Mouse (Mus musculus): ENCODE data around the gene Gm49395.
A peak's percentile ranks its signal among the peaks of the same experiment; 100 is the strongest.

Gm49395 gene

DNA sequence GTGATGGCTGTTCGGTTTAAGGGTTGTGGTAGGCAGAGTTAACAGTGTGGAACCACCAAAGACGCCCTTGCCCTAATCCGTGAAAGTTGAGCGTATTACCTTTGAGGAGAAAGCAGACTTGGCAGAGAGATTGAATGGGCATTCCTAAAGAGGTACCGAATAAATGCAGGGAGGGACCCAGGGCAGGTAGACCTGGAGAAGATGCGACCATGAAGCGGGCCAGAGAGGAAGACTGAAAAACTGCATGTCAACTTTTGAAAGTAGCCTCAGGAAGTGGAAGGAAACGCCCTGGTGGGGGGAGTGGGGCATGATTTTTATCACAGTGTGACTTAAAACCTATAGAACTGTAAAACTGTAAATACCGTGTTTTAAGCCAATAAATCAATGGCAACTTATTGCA is 2.3 kb downstream of the Gm49395 start:
- no peak for DNase-seq (ENCODE audit: low read depth, low spot score)

DNA sequence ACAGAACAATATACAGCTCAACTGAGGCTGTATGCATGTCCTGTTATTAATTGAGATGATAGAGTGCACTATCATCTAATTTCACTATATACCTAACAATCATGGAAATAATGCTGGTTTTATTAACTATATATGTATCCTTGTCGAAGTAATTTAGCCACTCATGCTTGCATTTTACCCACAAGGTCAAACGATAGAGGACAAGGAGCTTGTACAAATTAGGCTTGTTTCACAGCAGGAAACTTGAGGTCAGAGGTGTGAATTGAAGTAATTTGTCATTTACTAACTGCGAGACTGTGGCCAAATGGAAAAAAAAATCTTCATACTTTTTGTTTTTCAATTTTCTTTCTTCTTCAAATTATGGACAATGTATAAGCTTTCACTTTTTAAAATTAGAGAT is 3.5 kb downstream of the Gm49395 start:
- DNase-seq (ENCODE audit: low read depth, low spot score): no peak

DNA sequence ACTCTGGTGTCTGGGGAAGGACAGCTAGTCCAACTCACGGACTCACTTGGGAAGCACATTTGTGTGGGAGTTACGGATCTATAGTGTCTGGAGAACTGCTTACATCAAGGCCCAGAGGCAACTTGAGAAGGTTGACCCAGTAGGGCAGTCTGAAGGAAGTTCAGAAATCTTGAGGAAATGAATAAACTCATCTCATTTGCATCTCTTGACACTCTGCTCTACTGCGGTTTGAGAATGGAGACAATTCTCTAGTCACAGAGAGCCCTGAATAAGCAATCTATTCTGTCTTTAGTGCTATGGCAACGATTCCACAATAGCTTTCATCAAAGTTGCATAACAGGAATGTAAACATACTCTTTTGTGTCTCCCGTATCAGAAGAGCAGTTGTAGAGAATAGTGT is 4.8 kb downstream of the Gm49395 start:
- no peak for DNase-seq (ENCODE audit: low read depth, low spot score)

DNA sequence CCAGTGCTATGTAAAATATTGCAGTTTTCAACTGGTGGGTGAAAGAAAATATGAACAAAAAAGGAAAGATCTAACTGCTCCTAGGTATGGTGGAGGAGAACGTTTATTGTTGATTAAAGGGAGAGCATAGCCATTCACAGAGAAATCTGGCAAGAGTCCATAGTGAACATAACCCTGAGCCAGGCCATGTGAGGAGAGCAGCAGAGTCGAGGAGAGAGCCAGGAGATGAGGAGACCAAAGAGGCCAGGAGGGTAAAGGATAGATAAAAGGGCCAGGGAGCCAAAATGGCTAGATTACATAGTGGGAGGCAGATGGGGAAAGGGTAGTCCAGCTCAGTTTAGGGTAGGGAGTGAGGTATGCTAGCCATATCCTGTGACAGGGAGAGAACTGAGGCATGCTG is 5.5 kb downstream of the Gm49395 start:
- no peak for DNase-seq (ENCODE audit: low read depth, low spot score)

DNA sequence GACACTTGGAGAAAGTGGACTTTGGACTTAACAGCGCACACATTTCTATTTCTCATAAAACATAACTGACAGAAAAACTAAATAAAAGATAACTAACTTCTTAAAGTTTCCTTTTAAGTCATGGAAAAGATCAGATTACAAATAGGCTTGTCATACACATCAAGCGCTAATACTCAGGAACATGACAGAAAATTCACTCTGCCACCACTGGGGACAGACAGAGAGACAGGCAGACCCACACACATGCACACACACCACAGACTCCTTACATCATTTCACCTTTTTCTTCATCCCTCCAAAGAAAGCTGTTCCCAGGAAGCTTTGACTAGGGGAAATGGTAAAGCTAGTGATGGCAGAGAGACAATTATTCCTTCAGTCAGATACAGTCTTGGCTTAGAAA is 6.3 kb downstream of the Gm49395 start:
- DNase-seq (ENCODE audit: low read depth, low spot score): no peak

DNA sequence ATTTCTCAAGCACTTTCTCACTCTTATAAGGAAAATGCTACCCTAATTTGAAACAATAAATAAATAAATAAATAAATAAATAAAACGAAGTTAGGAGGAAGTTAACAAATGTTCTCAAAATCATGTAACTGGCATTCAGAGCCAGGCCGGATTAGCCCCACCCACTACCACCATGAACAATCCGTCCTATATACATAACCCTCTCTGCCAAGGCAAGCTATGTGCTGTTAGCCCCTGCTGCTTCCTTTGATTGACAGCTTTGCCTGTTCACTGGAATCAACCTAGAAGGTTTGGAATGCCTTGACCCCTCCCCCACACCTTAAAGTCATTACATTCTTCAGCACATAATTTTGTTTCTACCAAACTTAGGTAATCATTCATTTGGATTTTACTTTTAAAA is 10.2 kb downstream of the Gm49395 start:
- DNase-seq (ENCODE audit: low read depth, low spot score): no peak

DNA sequence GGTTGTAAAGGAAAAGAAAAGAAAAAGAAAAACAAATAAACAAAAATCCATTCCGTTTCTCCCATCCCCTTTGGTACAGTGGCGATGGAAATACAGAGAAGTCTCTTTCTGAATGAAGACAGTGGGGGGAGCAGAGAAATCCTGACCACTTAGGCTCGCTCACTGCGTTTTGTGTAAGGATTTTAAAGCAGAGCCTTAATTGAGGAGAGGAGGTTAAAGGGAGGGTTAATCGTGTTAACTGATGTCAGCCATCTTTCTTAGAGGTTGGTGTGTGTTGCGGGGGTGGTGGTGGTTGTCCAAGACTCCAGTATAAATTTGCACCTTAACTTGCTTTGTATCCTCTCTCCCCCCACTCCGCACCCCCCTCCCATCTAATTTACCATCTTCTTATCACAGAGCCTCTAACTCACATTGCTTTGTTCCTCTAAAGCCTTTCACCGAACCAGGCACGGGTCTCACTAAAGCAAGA is 10.7 kb downstream of the Gm49395 start:
- DNase-seq (ENCODE audit: low read depth, low spot score): no peak

DNA sequence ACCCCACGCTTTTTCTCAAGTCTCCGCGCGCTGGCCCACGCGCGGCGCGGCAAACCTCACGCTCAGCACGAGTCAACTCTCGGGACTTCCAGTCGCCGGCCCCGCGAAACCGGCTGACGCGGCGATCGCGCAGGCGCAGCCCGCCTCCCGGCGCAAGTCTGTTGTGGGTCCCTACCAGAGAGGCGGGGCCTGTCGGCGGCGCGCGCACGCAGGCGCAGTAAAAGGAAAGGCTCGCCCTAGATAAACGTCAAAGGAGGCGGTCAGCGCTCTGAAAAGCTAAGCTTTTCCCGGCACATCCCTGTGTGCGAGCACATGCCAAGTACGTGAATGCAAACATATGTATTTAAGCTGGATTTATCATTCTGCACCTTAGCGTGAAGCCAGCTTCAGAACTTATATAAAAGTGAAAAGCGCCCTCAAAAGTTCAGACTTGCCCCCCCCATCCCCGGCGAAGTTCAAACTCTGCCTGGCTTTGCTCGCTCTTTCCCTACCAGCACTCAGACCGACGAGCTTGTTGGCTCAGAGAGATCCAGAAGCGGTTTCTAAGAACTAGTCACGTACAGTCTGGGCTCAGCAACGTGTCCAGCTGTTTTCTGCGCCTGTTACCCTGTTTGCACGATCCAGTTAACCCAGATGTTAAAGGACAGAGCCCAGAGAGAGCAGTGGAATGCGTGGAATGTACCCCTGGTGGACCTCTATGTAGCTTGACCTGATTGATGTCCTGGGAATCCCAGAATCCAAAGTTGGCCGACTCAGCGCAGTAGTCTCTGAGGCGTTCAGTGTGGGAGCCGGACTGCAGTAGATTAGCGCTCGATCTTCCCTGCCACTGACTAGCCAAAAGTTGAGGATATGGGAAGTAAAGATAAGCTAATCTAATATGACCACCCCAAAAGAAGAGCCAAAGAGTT is 11.4 kb downstream of the Gm49395 start, which contains the start of gene Pelo:
Gene Pelo, minus strand, starts transcription at position 118 of the 908 bp plus-strand sequence.
- DNase-seq (ENCODE audit: low read depth, low spot score): peak; percentile 89

DNA sequence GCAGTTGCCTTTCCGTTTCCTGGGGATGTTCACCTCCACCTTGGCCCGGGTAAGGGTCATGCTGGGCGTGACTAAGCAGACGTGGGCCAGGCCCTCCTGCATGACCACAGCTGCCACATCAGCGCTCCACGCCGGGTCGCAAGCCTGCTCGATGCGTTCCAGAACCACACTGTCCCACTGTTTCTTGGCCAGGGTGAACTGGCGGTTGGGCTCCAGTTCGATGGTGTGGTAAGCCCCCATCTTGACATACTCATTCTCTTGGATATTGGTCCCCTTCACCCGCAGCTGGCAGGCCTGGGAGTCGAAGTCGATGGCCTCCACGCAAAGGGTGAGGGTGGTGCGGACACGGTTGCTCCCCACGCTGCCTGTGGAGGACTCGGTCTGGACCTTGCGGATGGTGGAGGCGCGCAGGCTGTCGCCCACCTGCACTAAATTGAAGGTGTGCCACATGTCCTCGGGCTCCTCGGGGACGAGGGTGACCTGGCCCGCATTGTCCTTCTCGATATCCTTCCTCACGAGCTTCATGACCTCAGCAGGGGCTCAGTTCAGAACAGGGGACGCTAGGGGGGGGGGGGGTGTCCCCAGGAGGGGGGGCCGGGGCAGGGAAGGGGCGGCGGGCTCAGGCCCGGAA is 12.2 kb downstream of the Gm49395 start:
- no peak for DNase-seq (ENCODE audit: low read depth, low spot score)

DNA sequence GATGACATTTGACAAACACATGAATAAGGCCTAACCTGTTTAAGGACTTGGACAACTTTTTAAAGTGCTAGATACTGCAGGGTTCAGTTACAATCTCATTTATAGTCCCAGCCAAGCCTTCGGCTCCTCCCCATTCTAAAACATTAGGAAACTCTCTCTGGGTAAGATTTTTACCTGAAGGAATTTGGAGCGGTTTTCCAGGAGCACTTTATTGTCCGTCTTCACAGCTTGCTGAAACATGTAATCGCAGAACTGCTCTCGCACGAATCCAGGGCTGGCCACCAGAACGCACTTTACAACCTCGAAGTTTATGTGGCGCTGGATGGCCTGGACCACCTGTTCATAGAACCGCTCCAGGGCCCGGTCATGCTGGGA is 12.7 kb downstream of the Gm49395 start:
- DNase-seq (ENCODE audit: low read depth, low spot score): no peak

DNA sequence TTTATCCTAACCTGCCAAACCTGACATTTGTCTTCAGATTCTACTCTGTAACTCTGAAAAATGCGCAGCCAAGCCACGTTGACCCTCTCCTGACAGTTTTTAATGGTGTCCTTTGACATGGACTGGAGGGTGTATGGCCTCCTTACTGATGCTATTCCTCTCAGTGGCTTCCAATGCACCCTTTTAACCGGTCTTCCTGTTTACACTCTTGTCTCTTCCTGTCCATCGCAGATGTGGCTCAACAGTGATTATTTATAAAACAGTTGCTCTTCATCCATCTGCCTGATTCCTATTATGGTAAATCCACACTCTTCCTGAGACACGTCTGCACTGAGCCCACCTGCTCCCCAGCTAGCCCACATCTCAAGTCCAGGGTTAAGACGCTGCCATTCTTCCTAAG is 15.7 kb downstream of the Gm49395 start:
- DNase-seq (ENCODE audit: low read depth, low spot score): no peak

DNA sequence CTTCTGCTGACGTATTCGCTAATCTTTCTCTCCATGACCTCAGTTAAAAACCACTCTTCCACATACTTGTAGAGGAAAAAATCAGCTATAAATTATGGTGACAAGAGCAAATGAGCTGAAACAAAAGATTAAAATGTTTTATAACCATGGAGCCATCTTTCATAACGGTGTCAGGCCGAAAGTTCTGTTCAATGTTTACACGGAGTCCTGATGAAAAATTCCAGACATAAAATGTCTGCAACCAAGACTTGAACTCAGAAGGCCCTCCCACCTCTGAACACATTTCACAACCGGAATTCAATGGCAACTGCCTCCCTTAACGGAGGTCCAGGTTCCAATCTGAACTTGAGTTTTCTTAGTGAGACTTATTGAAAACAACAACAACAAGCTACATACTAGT is 19.4 kb downstream of the Gm49395 start:
- DNase-seq (ENCODE audit: low read depth, low spot score): no peak

DNA sequence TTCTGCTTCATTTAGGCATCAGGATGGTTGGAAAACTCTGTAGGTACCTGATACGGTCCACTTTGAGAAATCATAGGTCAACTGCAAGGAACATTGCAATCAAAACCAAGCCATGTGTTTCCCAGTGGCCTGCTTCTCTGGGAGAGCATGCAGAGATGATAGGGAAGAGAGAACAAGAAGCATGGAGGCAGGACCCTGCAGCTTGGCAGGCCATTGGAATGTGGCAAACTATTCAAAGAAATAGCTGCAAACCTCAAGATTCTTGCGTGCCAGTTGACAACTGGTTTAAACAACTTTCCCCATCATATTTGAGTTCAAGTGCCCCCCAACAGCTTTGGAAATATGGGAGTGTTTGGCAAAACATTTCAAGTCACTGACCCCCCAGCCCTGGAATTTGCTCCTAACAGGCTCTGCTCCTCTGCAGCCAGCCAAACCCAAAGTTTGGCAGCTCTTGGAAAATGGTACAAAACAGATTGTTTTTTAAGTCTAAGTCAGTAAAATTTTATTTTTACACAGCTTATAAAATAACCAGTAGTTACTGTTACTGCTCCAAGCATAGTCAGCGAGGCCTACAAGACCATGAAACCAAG is 21.6 kb downstream of the Gm49395 start:
- DNase-seq (ENCODE audit: low read depth, low spot score): no peak

DNA sequence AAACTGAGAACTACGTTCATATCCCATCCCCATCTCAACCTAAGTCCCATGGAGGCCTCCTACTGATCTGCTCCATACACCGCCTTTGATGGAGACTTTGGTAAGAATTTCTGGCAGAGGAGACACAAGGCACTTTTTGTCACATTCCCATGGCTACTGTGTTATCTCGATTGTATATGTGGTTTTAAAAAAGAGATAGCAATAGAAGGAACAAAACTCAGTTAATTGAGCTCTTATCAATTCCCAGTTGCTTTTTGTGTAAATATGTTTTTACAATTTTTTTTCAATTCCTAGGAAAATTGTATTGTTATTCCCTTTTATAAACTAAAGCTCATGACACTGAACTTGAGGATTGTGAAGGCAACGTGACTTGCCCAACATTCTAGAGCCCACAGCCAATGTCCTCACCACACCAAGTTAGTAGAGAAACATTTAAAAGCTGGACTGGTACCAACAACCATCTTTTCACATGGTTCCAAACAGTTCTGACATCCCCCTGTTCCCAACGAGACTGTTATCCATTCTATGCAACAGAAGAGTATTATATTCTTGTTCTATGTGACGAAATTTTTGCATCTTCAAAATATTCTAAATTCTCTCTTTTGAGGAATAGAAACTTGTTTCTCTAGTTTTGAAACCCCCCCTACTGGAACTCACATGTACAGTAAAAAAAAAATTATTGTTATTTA is 22.6 kb downstream of the Gm49395 start:
- no peak for DNase-seq (ENCODE audit: low read depth, low spot score)

DNA sequence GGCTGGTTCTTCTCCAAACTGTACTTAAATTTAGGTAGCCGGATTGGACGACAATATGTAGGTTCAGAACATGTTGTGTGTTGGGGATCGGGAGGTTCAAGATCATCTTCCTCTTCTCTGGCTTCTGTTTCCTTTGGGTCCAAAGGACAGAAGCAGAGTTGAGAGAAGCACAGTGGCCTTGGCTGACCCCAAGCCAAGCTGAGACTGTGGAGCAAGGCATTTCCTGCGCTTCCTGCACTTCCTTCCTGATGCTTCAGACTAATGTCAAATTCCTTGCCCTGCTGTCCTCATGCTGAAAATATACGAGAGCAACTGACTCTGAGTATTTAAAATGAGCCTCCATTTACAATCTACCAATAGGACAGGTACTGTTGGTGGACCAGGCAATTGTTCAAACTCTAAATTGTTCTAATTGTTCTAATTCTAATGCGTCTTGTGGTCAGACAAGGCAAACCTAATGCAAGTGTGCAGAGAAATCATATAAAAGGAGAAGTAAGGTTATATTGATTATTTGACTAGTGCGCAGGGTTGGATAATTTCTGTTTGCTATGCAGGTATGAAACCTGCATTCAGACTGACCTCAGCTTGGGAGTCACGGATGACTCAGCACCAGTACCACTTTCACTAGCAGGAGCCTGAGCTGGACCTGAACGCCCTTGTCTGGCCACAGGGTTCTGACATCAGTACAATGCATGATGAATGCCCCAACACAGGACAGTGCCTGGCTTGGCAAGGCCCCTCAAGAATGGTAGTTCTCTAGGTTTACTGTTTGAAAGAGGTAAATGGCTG is 24.2 kb downstream of the Gm49395 start:
- DNase-seq (ENCODE audit: low read depth, low spot score): no peak

DNA sequence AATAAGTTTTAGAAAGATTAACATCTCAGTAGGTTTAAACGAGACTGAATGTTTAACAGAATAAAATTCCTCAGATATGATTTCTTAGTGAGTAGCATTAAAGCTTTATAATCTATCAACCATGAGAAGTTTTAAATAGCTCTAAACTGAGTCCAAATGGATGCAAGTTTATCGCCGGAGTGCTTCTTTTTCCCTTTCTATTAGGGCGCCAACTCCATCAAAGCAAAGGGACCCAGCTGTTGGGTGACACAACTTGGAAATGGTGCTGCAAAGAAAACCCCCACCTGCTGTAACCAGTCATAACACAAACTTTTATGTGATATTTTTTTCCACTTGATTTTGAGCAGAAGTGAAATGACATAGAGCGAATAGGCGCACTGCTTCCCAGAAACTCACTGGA is 29.3 kb downstream of the Gm49395 start:
- DNase-seq (ENCODE audit: low read depth, low spot score): no peak

DNA sequence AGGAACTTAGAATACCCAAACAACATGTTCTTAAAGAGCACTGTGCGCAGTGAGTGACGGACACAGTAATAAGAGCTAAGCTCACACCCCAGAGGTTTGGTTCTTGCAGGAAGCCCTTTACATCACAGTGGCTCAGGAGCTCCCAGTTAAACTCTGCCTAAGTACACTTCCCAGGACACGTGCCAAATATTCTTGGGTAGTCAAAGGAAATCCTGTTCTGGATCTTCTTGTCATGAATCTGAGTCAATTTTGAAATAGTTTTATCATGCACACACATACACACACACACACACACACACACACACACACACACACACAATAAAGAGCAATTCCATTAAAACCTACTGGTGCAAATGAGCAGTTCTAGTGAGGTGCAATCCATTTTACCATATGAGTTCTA is 30.3 kb downstream of the Gm49395 start:
- DNase-seq (ENCODE audit: low read depth, low spot score): no peak

DNA sequence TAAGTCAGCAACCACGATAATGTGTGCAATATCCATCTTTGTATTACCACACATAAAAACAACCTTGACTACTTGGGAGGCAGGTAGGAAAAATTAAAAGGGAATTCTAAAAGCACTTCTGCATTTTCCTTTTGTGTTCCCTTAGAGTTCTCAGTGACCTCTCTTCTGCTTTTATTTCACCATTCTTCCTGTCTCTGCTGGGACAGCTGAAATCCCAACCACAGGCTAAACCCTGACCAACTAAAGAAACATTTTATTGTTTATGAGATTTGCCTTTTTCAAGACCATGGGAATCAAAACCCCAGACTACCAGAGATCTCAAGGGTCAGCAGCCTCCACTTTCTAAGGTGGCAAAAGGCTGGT is 33.8 kb downstream of the Gm49395 start:
- no peak for DNase-seq (ENCODE audit: low read depth, low spot score)

DNA sequence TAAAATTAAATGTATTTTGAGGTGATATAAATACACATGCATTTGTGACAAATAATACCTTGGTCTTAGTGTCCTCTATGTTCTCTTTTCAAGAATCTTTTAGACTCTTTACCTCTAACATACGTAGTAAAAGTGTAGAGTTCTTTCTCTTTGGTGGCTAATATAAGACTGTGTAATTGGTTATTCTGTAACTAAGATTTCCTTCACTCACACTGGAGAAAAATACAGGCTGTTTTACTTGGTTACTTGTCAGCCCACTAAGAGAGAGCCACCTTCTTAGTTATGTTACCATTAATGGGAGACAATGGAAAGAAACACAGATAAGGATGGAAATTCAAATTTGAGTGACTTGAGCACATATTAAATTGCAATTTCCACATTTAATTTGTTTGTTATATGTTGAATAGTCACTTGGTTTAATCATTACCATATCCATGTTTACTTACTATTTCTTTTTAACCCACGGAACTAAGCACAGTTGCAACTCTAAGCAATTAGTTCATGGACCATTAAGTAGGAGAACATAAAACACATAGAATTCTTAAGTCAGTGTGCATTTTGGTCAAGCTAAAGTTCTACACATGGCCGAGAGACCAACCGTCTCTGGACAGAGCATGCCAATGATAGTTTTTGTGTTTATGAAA is 34.3 kb downstream of the Gm49395 start:
- no peak for DNase-seq (ENCODE audit: low read depth, low spot score)

DNA sequence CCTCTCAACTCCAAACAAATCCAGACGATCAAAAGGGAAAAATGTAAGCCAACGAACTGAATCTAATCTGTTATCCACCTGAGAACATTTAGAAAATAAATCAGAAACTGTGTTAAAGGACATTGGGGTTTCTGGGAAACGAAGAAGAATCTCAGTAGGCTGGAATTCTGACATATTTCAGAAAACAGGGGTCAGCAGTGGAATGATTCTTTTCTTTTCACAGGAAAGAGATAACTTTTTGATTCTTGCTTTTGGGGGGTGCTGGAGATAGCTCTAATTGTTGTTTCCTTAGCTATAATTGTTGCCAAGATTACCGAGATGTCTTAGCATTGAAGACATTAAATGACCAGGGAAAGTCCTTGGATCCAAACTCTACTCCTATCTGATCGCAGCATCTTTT is 44.2 kb downstream of the Gm49395 start:
- DNase-seq (ENCODE audit: low read depth, low spot score): no peak

DNA sequence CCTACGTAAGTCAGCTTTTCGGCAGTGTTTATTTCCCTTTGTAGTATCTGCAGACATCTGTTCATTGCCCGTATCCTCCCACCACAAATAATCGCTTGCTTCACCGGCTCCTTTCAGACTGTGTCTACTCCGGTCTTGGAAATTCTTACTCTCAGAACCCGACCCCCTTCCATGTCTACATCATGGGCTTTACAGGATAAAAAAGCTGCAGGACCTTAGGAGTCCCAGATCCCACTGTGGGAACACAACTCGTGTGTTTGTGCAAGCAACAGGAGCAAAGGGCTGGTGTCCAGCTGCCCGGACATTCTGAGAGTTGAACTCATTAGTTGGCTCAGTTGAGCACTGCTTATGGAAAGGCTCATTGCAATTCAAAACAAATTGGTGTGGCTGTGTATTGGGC is 46.9 kb downstream of the Gm49395 start:
- DNase-seq (ENCODE audit: low read depth, low spot score): peak; percentile 9

All from embryo, embryonic 11.5 days (tissue).